Comparison of ENCODE assay signal across 11 mouse cellular contexts in genomic region chr4:88830523-88830922, GRCm38 (mm10). TPM values are rescaled to one million over a fixed set of nuclear protein-coding genes. Genes with fewer than 3 reads are reported as not detected.
DNase-seq lines count a peak whose midpoint lies in the region; ATAC-seq and TF ChIP-seq lines count a peak whose summit lies in the region.
"Had no signal": no experiment of that assay in that cellular context is flagged by ENCODE, and none has a peak within 500 bp of the region (broad histone marks: within the 10 kb centered on the region; RNA-seq: fewer than 3 reads in every experiment).

No protein-coding gene starts in this region.

- H3K4me1 ChIP-seq in heart, embryonic 11.5 days (ENCODE audit: control insufficient read depth, insufficient read depth, low read length), result no peaks in the 10 kb centered on the region
- no peaks in the 10 kb centered on the region for H3K4me1 ChIP-seq in thymus, adult 2 months (replicated peaks; ENCODE audit: control insufficient read depth, insufficient read depth, low read length)
- no peaks in the 10 kb centered on the region for H3K4me1 ChIP-seq in embryonic facial prominence, embryonic 14.5 days (ENCODE audit: control insufficient read depth, insufficient read depth, low read length)
- H3K4me1 ChIP-seq in intestine, embryonic 15.5 days (replicated peaks), result no peaks in the 10 kb centered on the region
- H3K4me1 ChIP-seq in midbrain, embryonic 16.5 days (ENCODE audit: control insufficient read depth, insufficient read depth, low read length), result no peaks in the 10 kb centered on the region
- H3K4me1 ChIP-seq: lung, embryonic 15.5 days had no signal

- H3K4me3 ChIP-seq in heart, embryonic 11.5 days (ENCODE audit: low read depth, low read length), result no peak overlapping the region
- H3K4me3 ChIP-seq in thymus, adult 2 months (ENCODE audit: control insufficient read depth, insufficient read depth, low read length), result no peak overlapping the region
- no peak overlapping the region for H3K4me3 ChIP-seq in embryonic facial prominence, embryonic 14.5 days (ENCODE audit: low read depth, low read length)
- H3K4me3 ChIP-seq in intestine, embryonic 15.5 days (replicated peaks), result no peak overlapping the region
- no peak overlapping the region for H3K4me3 ChIP-seq in midbrain, embryonic 16.5 days (ENCODE audit: low read depth, low read length)
- H3K4me3 ChIP-seq: lung, embryonic 15.5 days had no signal

- no peaks in the 10 kb centered on the region for H3K27me3 ChIP-seq in heart, embryonic 11.5 days (ENCODE audit: control insufficient read depth, insufficient read depth, low read length)
- H3K27me3 ChIP-seq in thymus, adult 2 months (ENCODE audit: control insufficient read depth, insufficient read depth, low read length), result no peaks in the 10 kb centered on the region
- H3K27me3 ChIP-seq in embryonic facial prominence, embryonic 14.5 days (replicated peaks; ENCODE audit: control insufficient read depth, insufficient read depth, low read length), result no peaks in the 10 kb centered on the region
- no peaks in the 10 kb centered on the region for H3K27me3 ChIP-seq in intestine, embryonic 15.5 days (replicated peaks)
- H3K27me3 ChIP-seq in midbrain, embryonic 16.5 days (ENCODE audit: control insufficient read depth, insufficient read depth, low read depth, low read length), result no peaks in the 10 kb centered on the region
- H3K27me3 ChIP-seq: lung, embryonic 15.5 days had no signal

- TF ChIP-seq POLR2A in thymus, adult 2 months (IDR thresholded peaks at IDR 0.05; ENCODE audit: control insufficient read depth, extremely low read depth, insufficient read depth, low read length, poor library complexity), result no peak

- H3K4me2 ChIP-seq in heart, embryonic 11.5 days, result no peak overlapping the region
- H3K4me2 ChIP-seq in embryonic facial prominence, embryonic 14.5 days (ENCODE audit: low read depth, low read length), result no peak overlapping the region
- no peak overlapping the region for H3K4me2 ChIP-seq in intestine, embryonic 15.5 days (replicated peaks)
- no peak overlapping the region for H3K4me2 ChIP-seq in midbrain, embryonic 16.5 days (ENCODE audit: low read length)
- H3K4me2 ChIP-seq: lung, embryonic 15.5 days had no signal

- WGBS in heart, embryonic 11.5 days (ENCODE audit: insufficient replicate concordance), result 25% methylated on average over 4 of the region's 4 CpGs
- 36% methylated on average over 4 of the region's 4 CpGs for WGBS in thymus, adult 2 months
- WGBS in embryonic facial prominence, embryonic 14.5 days, result 33% methylated on average over 4 of the region's 4 CpGs
- 28% methylated on average over 4 of the region's 4 CpGs for WGBS in intestine, embryonic 15.5 days
- WGBS in midbrain, embryonic 16.5 days, result 24% methylated on average over 4 of the region's 4 CpGs

- TF ChIP-seq CTCF in thymus, adult 2 months (IDR thresholded peaks at IDR 0.05; ENCODE audit: borderline replicate concordance, control insufficient read depth, extremely low read depth, insufficient read depth, low read length, poor library complexity), result no peak

- H3K9me3 ChIP-seq in heart, embryonic 11.5 days (replicated peaks; ENCODE audit: control insufficient read depth, low read length), result no peaks in the 10 kb centered on the region
- no peaks in the 10 kb centered on the region for H3K9me3 ChIP-seq in embryonic facial prominence, embryonic 14.5 days (ENCODE audit: control insufficient read depth, low read length)
- H3K9me3 ChIP-seq in intestine, embryonic 15.5 days, result no peaks in the 10 kb centered on the region
- no peaks in the 10 kb centered on the region for H3K9me3 ChIP-seq in midbrain, embryonic 16.5 days (replicated peaks; ENCODE audit: control insufficient read depth, low read length, poor library complexity, severe bottlenecking)
- H3K9me3 ChIP-seq: lung, embryonic 15.5 days had no signal

- intact Hi-C loops in heart, postnatal 14 days (cut with DNase I), result no loop called here

- ATAC-seq in heart, embryonic 11.5 days (replicated peaks; ENCODE audit: insufficient number of reproducible peaks, low FRiP score, low TSS enrichment), result no peak
- no peak for ATAC-seq in embryonic facial prominence, embryonic 14.5 days (ENCODE audit: low read depth)
- ATAC-seq in intestine, embryonic 15.5 days, result no peak
- no peak for ATAC-seq in midbrain, embryonic 16.5 days

- H3K9ac ChIP-seq in heart, embryonic 11.5 days (ENCODE audit: low read depth, low read length), result no peak overlapping the region
- H3K9ac ChIP-seq in embryonic facial prominence, embryonic 14.5 days (ENCODE audit: low read depth, low read length), result no peak overlapping the region
- no peak overlapping the region for H3K9ac ChIP-seq in intestine, embryonic 15.5 days
- H3K9ac ChIP-seq in midbrain, embryonic 16.5 days (ENCODE audit: low read depth, low read length), result no peak overlapping the region
- H3K9ac ChIP-seq: lung, embryonic 15.5 days had no signal

- no peak overlapping the region for H3K27ac ChIP-seq in heart, embryonic 11.5 days (ENCODE audit: low read depth, low read length)
- no peak overlapping the region for H3K27ac ChIP-seq in thymus, adult 2 months (ENCODE audit: control insufficient read depth, insufficient read depth, low read length)
- H3K27ac ChIP-seq in embryonic facial prominence, embryonic 14.5 days (replicated peaks; ENCODE audit: low read depth, low read length), result no peak overlapping the region
- H3K27ac ChIP-seq in intestine, embryonic 15.5 days, result no peak overlapping the region
- no peak overlapping the region for H3K27ac ChIP-seq in midbrain, embryonic 16.5 days (ENCODE audit: low read length)
- H3K27ac ChIP-seq: lung, embryonic 15.5 days had no signal

- peak; percentile 5 to 36 for DNase-seq in heart, postnatal 14 days
- DNase-seq in thymus, adult 2 months, result peak; percentile 54
- no peak for DNase-seq in thymus, adult 18-20 months
- DNase-seq in embryonic facial prominence, embryonic 14.5 days (ENCODE audit: low spot score), result peak; percentile 12
- peak; percentile 32 for DNase-seq in lung, postnatal 36 days

- no peaks in the 10 kb centered on the region for H3K36me3 ChIP-seq in heart, embryonic 11.5 days (ENCODE audit: control insufficient read depth, insufficient read depth, low read length)
- no peaks in the 10 kb centered on the region for H3K36me3 ChIP-seq in thymus, adult 2 months (ENCODE audit: control insufficient read depth, insufficient read depth, low read length)
- H3K36me3 ChIP-seq in embryonic facial prominence, embryonic 14.5 days (ENCODE audit: control insufficient read depth, insufficient read depth, low read length), result no peaks in the 10 kb centered on the region
- no peaks in the 10 kb centered on the region for H3K36me3 ChIP-seq in intestine, embryonic 15.5 days
- no peaks in the 10 kb centered on the region for H3K36me3 ChIP-seq in midbrain, embryonic 16.5 days (ENCODE audit: control insufficient read depth, insufficient read depth, low read length)
- H3K36me3 ChIP-seq: lung, embryonic 15.5 days had no signal

RNA-seq across cellular contexts. Expression of gene Ifna6, which starts 3.3 kb away (rescaled TPM):
- not detected for total RNA-seq in heart, postnatal 14 days (2021)
- not detected in 2 replicates for polyA plus RNA-seq in heart, embryonic 11.5 days (2014; fragmentation: Nextera tagmentation; extraction: Ambion mirVana)
- not detected in 2 replicates for polyA plus RNA-seq in thymus, adult 2 months (2012; rRNA removed)
- not detected in 2 replicates for polyA plus RNA-seq in embryonic facial prominence, embryonic 14.5 days (2014; fragmentation: Nextera tagmentation; extraction: Ambion mirVana)
- not detected in 2 replicates for polyA plus RNA-seq in intestine, embryonic 15.5 days (2015; fragmentation: Nextera tagmentation; extraction: Ambion mirVana)
- polyA plus RNA-seq in midbrain, embryonic 16.5 days (2015; fragmentation: Nextera tagmentation; extraction: Ambion mirVana), result not detected in 2 replicates
- polyA plus RNA-seq: gonadal fat pad, adult 2 months; lung, embryonic 15.5 days; spleen, adult 2 months had no signal

RNA-seq across cellular contexts. Expression of gene Ifna5, which starts 4.8 kb away (rescaled TPM):
- not detected for total RNA-seq in heart, postnatal 14 days (2021)
- not detected in 2 replicates for polyA plus RNA-seq in heart, embryonic 11.5 days (2014; fragmentation: Nextera tagmentation; extraction: Ambion mirVana)
- polyA plus RNA-seq in thymus, adult 2 months (2012; rRNA removed), result not detected in 2 replicates
- polyA plus RNA-seq in embryonic facial prominence, embryonic 14.5 days (2014; fragmentation: Nextera tagmentation; extraction: Ambion mirVana), result not detected in 2 replicates
- not detected in 2 replicates for polyA plus RNA-seq in intestine, embryonic 15.5 days (2015; fragmentation: Nextera tagmentation; extraction: Ambion mirVana)
- polyA plus RNA-seq in midbrain, embryonic 16.5 days (2015; fragmentation: Nextera tagmentation; extraction: Ambion mirVana), result not detected in 2 replicates
- polyA plus RNA-seq: gonadal fat pad, adult 2 months; lung, embryonic 15.5 days; spleen, adult 2 months had no signal

RNA-seq across cellular contexts. Expression of gene Ifna11, which starts 10.8 kb away (rescaled TPM):
- not detected for total RNA-seq in heart, postnatal 14 days (2021)
- polyA plus RNA-seq in heart, embryonic 11.5 days (2014; fragmentation: Nextera tagmentation; extraction: Ambion mirVana), result not detected in 2 replicates
- polyA plus RNA-seq in thymus, adult 2 months (2012; rRNA removed), result not detected in 2 replicates
- polyA plus RNA-seq in embryonic facial prominence, embryonic 14.5 days (2014; fragmentation: Nextera tagmentation; extraction: Ambion mirVana), result not detected in 2 replicates
- polyA plus RNA-seq in intestine, embryonic 15.5 days (2015; fragmentation: Nextera tagmentation; extraction: Ambion mirVana), result not detected in 2 replicates
- not detected in 2 replicates for polyA plus RNA-seq in midbrain, embryonic 16.5 days (2015; fragmentation: Nextera tagmentation; extraction: Ambion mirVana)
- polyA plus RNA-seq: gonadal fat pad, adult 2 months; lung, embryonic 15.5 days; spleen, adult 2 months had no signal

RNA-seq across cellular contexts. Expression of gene Ifna4, which starts 11.1 kb away (rescaled TPM):
- not detected for total RNA-seq in heart, postnatal 14 days (2021)
- polyA plus RNA-seq in heart, embryonic 11.5 days (2014; fragmentation: Nextera tagmentation; extraction: Ambion mirVana), result not detected in 2 replicates
- not detected in 2 replicates for polyA plus RNA-seq in thymus, adult 2 months (2012; rRNA removed)
- polyA plus RNA-seq in embryonic facial prominence, embryonic 14.5 days (2014; fragmentation: Nextera tagmentation; extraction: Ambion mirVana), result not detected in 2 replicates
- polyA plus RNA-seq in intestine, embryonic 15.5 days (2015; fragmentation: Nextera tagmentation; extraction: Ambion mirVana), result not detected in 2 replicates
- polyA plus RNA-seq in midbrain, embryonic 16.5 days (2015; fragmentation: Nextera tagmentation; extraction: Ambion mirVana), result not detected in 2 replicates
- polyA plus RNA-seq: gonadal fat pad, adult 2 months; lung, embryonic 15.5 days; spleen, adult 2 months had no signal

RNA-seq across cellular contexts. Expression of gene Ifna7, which starts 14.5 kb away (rescaled TPM):
- total RNA-seq in heart, postnatal 14 days (2021), result not detected
- not detected in 2 replicates for polyA plus RNA-seq in heart, embryonic 11.5 days (2014; fragmentation: Nextera tagmentation; extraction: Ambion mirVana)
- not detected in 2 replicates for polyA plus RNA-seq in thymus, adult 2 months (2012; rRNA removed)
- polyA plus RNA-seq in embryonic facial prominence, embryonic 14.5 days (2014; fragmentation: Nextera tagmentation; extraction: Ambion mirVana), result not detected in 2 replicates
- not detected in 2 replicates for polyA plus RNA-seq in intestine, embryonic 15.5 days (2015; fragmentation: Nextera tagmentation; extraction: Ambion mirVana)
- not detected in 2 replicates for polyA plus RNA-seq in midbrain, embryonic 16.5 days (2015; fragmentation: Nextera tagmentation; extraction: Ambion mirVana)
- polyA plus RNA-seq: gonadal fat pad, adult 2 months; lung, embryonic 15.5 days; spleen, adult 2 months had no signal

Comparison
In these comparisons a context has a peak if more than half of its experiments do, and no peak if none do; other contexts are left out.
1. DNase-seq: peak in heart, postnatal 14 days (2 of 2), thymus, adult 2 months (single experiment), embryonic facial prominence, embryonic 14.5 days (single experiment) and lung, postnatal 36 days (single experiment); none in thymus, adult 18-20 months (0 of 2).